Comparison of ENCODE assay signal across 15 mouse cellular contexts in genomic region chr9:16354906-16355305, GRCm38 (mm10).
"Had no signal": no experiment of that assay in that cellular context is flagged by ENCODE, and none has a peak within 500 bp of the region (broad histone marks: within the 10 kb centered on the region; RNA-seq: fewer than 3 reads in every experiment).

No protein-coding gene starts in this region.

- H3K9ac ChIP-seq: limb, embryonic 15.5 days; lung, embryonic 14.5 days; midbrain, embryonic 12.5 days; neural tube, embryonic 13.5 days had no signal

- H3K4me1 ChIP-seq: limb, embryonic 15.5 days had no signal

- H3K4me2 ChIP-seq: limb, embryonic 15.5 days; lung, embryonic 14.5 days; midbrain, embryonic 12.5 days; neural tube, embryonic 13.5 days had no signal

- H3K9me3 ChIP-seq: limb, embryonic 15.5 days; midbrain, embryonic 12.5 days; neural tube, embryonic 13.5 days had no signal

- H3K36me3 ChIP-seq: limb, embryonic 15.5 days; midbrain, embryonic 12.5 days; neural tube, embryonic 13.5 days had no signal

- ATAC-seq: midbrain, embryonic 16.5 days had no signal

- DNase-seq: kidney, adult 11 months; lung, embryonic 14.5 days; lung, postnatal 10 days; lung, postnatal 4 days; retina, postnatal 1 day; right cerebral cortex, postnatal 4 days; spleen, adult 18-20 months; thymus, adult 18-20 months; thymus, postnatal 14 days had no signal

- H3K4me3 ChIP-seq: layer of hippocampus, adult 2 months; limb, embryonic 15.5 days; midbrain, embryonic 12.5 days; neural tube, embryonic 13.5 days had no signal

- H3K27ac ChIP-seq: kidney, postnatal 0 days; layer of hippocampus, adult 2 months; limb, embryonic 15.5 days; midbrain, embryonic 12.5 days; neural tube, embryonic 13.5 days had no signal

- H3K27me3 ChIP-seq: limb, embryonic 15.5 days; midbrain, embryonic 12.5 days; neural tube, embryonic 13.5 days had no signal
